Mouse (Mus musculus) heart, embryonic 10.5 days (tissue): ENCODE measurements around the gene Laptm5. TPM values are rescaled to one million over a fixed set of nuclear protein-coding genes. Genes with fewer than 3 reads are reported as not detected.

Source experiments
- DNase-seq: peaks from one replicate; pipeline ENCODE4 v3.0.0-alpha.2; 2017; ENCODE audit warnings: low spot score
- H3K27ac ChIP-seq: fragments of 300-500 bp; sonication (generic); 2 replicates; pipeline ENCODE4 v1.5.1; 2016; ENCODE audit warnings: mild to moderate bottlenecking
- H3K27me3 ChIP-seq: fragments of 300-500 bp; sonication (generic); 2 replicates; pipeline ENCODE4 v1.6.1; 2016; ENCODE audit warnings: mild to moderate bottlenecking; ENCODE audit not compliant: poor library complexity, insufficient read depth, severe bottlenecking
- H3K36me3 ChIP-seq: fragments of 300-500 bp; sonication (generic); 2 replicates; pipeline ENCODE4 v1.6.1; 2016; ENCODE audit warnings: mild to moderate bottlenecking, moderate library complexity
- H3K4me1 ChIP-seq: fragments of 300-500 bp; sonication (generic); 2 replicates; pipeline ENCODE4 v1.6.1; 2016; ENCODE audit warnings: mild to moderate bottlenecking
- H3K4me3 ChIP-seq: fragments of 300-500 bp; sonication (generic); 2 replicates; pipeline ENCODE4 v1.5.1; 2016; ENCODE audit warnings: mild to moderate bottlenecking, moderate library complexity
- H3K9me3 ChIP-seq: fragments of 300-500 bp; sonication (generic); 2 replicates; pipeline ENCODE4 v1.6.1; 2016; ENCODE audit warnings: mild to moderate bottlenecking, moderate library complexity
- WGBS: fragments of 180-500 bp; shearing (Covaris S2); methylation state at CpG from one replicate; pipeline ENCODE4 v1.1.7; 2016; 5-methylcytosine and 5-hydroxymethylcytosine counted together
- polyA plus RNA-seq: library from polyadenylated mRNA; unstranded; fragments of >200 nt; fragmentation: Nextera tagmentation; extraction: Ambion mirVana; gene quantifications from 2 replicates; pipeline ENCODE4 v1.2.1, GENCODE M21; 2016

The Laptm5 gene
- polyA plus RNA-seq, 1 experiment from 2014 or later, result 19.5 TPM

DNA sequence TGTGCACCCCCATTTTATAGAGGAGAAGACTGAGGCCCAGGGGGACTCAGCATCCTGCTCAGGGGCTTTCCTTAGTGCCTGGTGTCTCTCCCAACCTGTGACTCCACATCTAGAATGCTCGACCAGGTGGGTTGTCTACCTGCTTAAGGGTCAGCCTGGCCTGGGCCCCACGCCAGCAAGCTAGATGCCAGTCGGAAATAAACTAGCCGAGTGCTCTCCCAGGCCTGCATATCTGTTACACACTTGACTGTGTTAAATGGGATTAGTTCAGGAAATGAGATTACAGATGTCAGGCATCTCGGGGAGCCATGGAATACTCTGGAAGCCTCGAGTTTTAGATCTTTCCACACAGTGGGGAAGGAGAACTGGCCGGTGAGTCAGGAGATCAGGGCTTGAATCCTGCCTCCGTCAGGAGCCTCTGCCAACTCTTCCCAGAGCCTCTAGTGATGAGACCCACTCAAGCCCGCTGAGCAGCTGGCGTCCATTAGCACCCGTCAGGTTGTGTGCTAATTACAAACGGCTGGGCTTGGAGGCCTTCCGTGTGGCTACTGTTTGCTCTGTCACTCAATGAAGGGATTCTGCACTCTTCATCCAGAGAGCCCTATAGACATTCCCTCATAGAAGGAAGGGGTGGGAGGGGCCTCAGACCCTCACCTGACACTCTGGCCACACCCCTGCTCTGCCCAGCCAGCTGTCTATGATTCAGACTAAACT lies 28.9 kb upstream of the Laptm5 start:
- no peak for DNase-seq
- Histone ChIP-seq H3K4me3 (no peak overlapping the region), H3K4me1 (peaks cover 31% of the 10 kb centered on the region), H3K27me3 (peaks cover 13% of the 10 kb centered on the region; the same call in 1 of the 2 replicates), H3K9me3 (no peaks in the 10 kb centered on the region), H3K36me3 (no peaks in the 10 kb centered on the region), H3K27ac (no peak overlapping the region)
- WGBS, result 24% methylated on average over 13 of the region's 13 CpGs

DNA sequence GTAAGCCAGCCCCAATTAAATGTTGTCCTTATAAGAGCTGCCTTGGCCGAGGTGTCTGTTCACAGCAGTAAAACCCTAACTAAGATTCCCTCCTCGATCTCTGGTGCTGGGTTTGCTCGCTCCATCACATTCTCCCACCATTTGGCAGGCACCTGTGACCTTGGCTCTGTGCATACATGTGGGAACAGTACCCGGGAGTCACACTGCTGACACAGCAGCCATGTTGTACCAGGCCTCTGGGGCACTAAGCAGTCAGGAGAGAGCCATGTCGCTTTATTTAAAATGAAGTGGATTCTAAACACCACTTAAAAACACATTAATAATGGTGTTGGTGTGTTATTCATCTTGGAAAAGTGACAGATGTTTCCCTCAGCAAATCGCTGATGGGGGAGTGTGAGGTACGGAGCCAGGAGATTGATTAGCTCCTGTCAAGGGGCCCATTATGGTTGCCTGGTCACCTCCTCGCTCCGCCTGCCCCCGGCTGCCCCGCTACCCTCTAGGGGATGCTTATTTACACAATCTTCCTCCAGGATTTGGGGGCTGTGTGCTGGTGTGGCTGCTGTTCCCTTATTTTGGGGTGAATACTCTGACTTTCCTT lies 25.7 kb upstream of the Laptm5 start:
- DNase-seq, result no peak
- Histone ChIP-seq H3K4me3 (no peak overlapping the region), H3K4me1 (peaks cover 45% of the 10 kb centered on the region), H3K27ac (no peak overlapping the region), H3K27me3 (0 out of 2 replicates have a peak, but pooled peaks cover 9% of the 10 kb centered on the region), H3K36me3 (no peaks in the 10 kb centered on the region), H3K9me3 (no peaks in the 10 kb centered on the region)
- WGBS, result 61% methylated on average over 11 of the region's 11 CpGs

DNA sequence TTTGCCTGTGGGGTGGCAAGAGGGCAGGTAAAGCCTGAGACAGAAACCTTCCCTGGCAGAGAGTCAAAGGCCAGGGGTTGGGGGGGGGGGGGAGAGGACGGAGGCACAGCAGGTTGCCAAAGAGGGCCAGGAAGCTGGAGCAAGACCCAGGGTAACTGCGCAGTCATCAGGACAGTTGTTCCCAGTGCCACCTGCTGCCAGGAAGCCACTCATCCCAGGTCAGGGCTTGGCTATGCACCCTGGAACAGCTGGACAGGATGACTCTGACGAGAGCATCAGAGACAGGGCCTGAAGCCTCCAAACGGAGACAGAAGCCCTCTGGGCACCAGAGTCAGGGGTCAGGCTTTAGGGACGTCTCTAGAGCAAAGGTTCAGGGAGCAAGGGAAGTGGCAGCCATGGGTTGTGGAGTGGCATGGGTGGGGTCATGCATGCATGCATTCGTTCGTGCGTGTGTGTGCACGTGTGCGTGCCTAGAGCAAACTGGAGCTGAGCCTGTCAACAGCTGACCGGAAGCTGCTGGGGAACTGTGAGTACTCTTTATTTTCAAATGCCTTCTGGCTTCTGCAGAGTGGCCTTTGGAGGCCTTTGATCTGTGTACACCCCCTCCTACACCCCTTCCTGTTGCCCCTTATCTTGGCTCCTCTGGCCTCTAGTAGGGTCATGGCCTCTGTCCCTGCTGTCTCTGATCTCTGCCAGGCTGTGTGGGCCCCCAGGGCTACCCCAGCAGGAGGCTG lies 23.0 kb upstream of the Laptm5 start:
- Histone ChIP-seq H3K27me3 (peaks cover 14% of the 10 kb centered on the region; the same call in 1 of the 2 replicates), H3K4me3 (peak overlapping the region; percentile 8; the same call in 1 of the 2 replicates), H3K9me3 (no peaks in the 10 kb centered on the region), H3K36me3 (no peaks in the 10 kb centered on the region), H3K27ac (peak overlapping the region; percentile 53), H3K4me1 (peaks cover 28% of the 10 kb centered on the region)
- no peak for DNase-seq
- WGBS, result 28% methylated on average over 11 of the region's 11 CpGs

DNA sequence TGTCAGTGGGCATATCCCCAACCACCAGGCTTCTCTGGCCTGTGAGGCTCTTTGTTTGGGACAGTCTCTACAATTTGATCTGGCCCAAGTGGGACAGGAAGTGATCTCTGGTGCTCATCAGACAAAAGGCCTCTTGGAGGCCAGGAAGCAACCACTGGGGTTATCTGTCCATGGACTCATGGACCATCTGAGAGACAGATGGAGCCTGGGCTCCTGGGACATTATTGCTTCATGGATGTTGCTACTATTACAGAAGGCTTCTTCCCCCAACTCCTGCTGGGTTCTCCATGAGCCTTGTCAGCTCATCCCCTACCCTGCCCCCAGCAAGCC lies 22.4 kb upstream of the Laptm5 start:
- H3K36me3 ChIP-seq, result no peaks in the 10 kb centered on the region
- 0 out of 2 replicates have a peak overlapping the region, but pooled peaks have one; percentile 36 for H3K27ac ChIP-seq
- peaks cover 14% of the 10 kb centered on the region; the same call in 1 of the 2 replicates for H3K27me3 ChIP-seq
- no peaks in the 10 kb centered on the region for H3K9me3 ChIP-seq
- peaks cover 28% of the 10 kb centered on the region for H3K4me1 ChIP-seq
- no peak for DNase-seq
- peak overlapping the region; percentile 8; the same call in 1 of the 2 replicates for H3K4me3 ChIP-seq

DNA sequence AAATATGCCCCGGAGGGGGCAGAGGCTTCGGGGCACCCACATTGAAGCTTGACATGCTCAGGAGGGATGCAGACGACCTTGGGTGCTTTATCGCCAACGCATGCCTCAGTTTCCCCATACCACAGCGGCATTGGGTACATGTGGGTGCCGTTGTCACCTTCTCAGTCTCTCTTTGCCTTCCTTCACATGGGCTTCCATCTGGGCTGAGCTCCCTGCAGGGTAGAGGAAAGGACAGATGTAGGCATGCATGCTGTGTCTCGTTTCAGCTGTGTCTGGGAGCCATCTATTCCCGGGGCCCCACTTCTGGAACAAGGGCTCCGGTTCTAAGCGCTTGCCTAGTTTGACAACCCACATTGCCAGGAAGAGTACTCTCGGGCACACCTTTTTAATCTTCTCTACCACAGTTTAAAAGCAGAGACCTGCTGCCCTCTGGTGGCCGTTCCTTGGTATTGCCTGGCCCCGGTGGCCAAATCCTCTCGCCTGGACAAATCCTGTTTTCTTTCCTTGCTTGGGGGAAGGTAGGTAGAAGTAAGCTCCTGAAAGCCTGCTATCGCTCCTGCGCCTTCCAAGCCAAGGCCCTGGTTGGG lies 20.8 kb upstream of the Laptm5 start:
- Histone ChIP-seq H3K27me3 (peaks cover 10% of the 10 kb centered on the region; the same call in 1 of the 2 replicates), H3K9me3 (no peaks in the 10 kb centered on the region), H3K4me3 (no peak overlapping the region), H3K27ac (no peak overlapping the region), H3K36me3 (no peaks in the 10 kb centered on the region), H3K4me1 (peaks cover 28% of the 10 kb centered on the region)
- no peak for DNase-seq
- WGBS, result 34% methylated on average over 17 of the region's 17 CpGs

DNA sequence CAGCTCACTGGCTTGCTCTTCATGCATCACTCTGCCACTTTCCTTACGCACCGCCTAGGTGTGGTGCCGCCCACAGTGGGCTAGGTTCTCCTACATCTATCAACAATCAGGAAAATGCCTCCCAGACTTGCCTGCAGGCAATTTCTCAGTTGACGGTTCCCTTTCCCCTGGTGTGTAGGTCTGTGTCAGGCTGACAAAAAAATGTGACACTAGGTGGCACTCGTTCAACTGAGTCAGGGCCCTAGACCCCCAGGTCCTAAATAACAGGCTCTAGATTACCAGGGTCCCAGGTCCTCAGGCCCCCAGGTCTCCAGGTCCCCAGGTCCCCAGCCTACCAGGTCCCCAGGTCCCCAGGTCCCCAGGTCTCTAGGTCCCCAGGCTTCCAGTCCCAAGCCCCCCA lies 19.2 kb upstream of the Laptm5 start:
- 58% methylated on average over 5 of the region's 5 CpGs for WGBS
- Histone ChIP-seq H3K9me3 (no peaks in the 10 kb centered on the region), H3K27ac (no peak overlapping the region), H3K4me3 (no peak overlapping the region), H3K27me3 (peaks cover 5% of the 10 kb centered on the region; the same call in 1 of the 2 replicates), H3K4me1 (peaks cover 20% of the 10 kb centered on the region), H3K36me3 (no peaks in the 10 kb centered on the region)
- DNase-seq, result no peak

DNA sequence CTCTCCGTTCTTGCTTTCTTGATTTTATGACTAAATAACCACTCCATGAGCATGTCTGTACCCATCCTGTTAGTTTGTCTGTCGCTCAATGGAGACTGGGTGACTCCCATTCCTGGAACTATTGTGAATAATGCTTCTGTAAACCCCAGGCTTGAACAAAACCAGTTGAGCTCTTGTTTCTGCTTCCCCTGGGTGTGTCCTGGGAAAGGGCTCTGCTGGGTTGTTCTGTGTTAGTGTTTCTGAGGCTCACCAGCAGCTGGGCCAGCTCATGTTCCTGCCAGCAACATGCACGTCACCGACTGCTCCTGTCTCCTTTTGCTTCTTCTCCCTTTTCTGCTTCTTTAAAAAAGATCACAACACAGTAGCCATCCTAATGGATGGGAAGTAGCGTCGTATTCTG lies 17.2 kb upstream of the Laptm5 start:
- Histone ChIP-seq H3K27ac (no peak overlapping the region), H3K9me3 (no peaks in the 10 kb centered on the region), H3K4me1 (peaks cover 17% of the 10 kb centered on the region), H3K27me3 (peaks cover 5% of the 10 kb centered on the region; the same call in 1 of the 2 replicates), H3K4me3 (no peak overlapping the region), H3K36me3 (no peaks in the 10 kb centered on the region)
- DNase-seq, result no peak
- 83% methylated on average over 6 of the region's 6 CpGs for WGBS

DNA sequence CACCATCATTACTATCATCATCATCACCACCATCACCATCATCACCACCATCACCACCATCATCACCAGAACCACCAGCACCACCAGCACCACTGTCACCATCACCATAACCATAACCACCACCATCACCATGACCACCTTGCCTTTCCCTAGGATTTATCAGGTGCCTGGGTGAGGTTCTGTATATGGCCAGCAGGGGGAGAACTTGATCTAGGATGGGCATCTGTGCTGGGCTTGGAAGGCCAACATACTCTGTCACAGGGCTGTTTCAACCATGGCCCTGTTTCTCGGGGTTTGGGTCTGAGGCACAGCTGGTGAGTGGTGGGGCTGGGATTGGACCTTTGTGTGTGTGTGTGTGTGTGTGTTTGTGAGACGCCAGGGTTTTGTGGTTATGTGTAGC lies 16.6 kb upstream of the Laptm5 start:
- H3K9me3 ChIP-seq, result no peaks in the 10 kb centered on the region
- no peaks in the 10 kb centered on the region for H3K36me3 ChIP-seq
- DNase-seq, result no peak
- WGBS, result 77% methylated on average over 2 of the region's 2 CpGs
- H3K27ac ChIP-seq, result no peak overlapping the region
- H3K4me3 ChIP-seq, result no peak overlapping the region
- peaks cover 20% of the 10 kb centered on the region for H3K4me1 ChIP-seq
- peaks cover 5% of the 10 kb centered on the region; the same call in 1 of the 2 replicates for H3K27me3 ChIP-seq

DNA sequence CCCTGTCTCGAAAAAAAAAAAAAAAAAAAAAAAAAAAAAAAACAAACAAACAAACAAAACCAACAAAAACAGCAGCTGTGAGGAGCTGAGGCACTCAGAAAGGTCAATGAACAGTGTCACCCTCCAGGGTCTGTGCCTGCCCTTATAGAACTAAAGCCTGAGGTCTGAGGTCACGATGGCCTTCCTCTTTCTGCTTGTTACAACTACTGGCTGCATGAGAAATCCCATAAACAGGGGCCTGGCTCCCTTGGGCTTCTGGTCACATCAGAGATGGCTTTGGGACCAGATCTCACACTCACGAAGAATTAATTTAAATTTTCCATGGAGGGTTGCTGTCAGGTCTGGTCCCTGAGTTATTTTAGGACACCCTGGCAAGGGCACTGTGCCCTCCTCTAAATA lies 13.5 kb upstream of the Laptm5 start:
- 66% methylated on average over 3 of the region's 3 CpGs for WGBS
- Histone ChIP-seq H3K4me3 (no peak overlapping the region), H3K36me3 (no peaks in the 10 kb centered on the region), H3K27me3 (no peaks in the 10 kb centered on the region), H3K27ac (no peak overlapping the region), H3K4me1 (peaks cover 38% of the 10 kb centered on the region), H3K9me3 (no peaks in the 10 kb centered on the region)
- no peak for DNase-seq

DNA sequence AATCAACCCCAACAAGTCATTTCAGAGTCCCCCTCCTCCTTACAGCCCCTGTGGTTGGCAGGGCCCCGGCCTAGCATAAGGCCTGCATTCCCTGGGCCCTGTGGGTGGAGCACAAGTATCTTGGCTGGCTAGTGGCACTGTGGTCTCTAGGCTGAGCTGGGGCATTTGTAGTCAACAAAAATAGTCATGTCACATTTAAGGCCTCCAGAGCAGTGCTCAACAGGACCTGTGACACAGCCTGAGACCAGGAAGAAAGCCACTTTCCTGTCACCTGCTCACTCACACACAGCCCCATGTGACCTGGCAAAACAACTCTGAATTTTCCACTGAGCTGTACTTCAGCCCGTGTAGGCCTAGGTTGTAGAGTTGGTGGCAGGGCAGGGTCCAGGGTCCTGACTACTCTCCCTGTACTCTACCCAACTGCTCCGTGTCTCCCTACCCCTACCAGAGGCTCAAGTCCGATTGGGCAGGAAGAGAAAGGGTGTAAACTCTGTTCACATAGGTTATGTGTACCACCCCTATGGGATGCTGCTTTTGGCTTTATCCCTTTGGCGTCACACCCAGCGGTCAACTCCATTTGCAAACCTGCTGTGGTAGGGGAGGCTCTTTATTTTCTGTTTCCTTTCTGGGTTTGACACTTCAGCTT lies 13.0 kb upstream of the Laptm5 start:
- H3K4me3 ChIP-seq, result no peak overlapping the region
- no peak for DNase-seq
- H3K4me1 ChIP-seq, result peaks cover 43% of the 10 kb centered on the region
- no peaks in the 10 kb centered on the region for H3K36me3 ChIP-seq
- H3K9me3 ChIP-seq, result no peaks in the 10 kb centered on the region
- H3K27ac ChIP-seq, result no peak overlapping the region
- 80% methylated on average over 6 of the region's 6 CpGs for WGBS
- H3K27me3 ChIP-seq, result no peaks in the 10 kb centered on the region

DNA sequence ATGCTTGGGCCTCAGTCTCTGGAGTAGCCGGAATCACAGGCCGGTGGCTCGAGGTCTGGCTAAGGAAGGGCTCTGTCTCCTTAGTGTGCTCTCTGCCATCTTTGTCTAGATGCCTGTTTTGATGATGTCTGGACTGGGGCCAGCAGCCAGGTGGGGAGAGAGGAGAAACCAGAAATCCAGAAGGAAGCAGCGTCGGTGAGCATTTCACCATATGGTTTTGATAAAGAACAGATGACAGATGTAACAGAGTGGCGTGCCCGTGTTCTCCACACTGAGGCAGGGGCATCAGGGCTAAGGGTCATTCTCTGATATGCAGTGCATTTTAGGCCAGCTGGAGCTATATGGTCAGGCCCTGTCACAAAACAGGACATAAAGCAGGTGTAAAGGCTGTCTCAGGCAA lies 12.2 kb upstream of the Laptm5 start:
- DNase-seq, result no peak
- Histone ChIP-seq H3K27me3 (no peaks in the 10 kb centered on the region), H3K27ac (no peak overlapping the region), H3K4me1 (peaks cover 52% of the 10 kb centered on the region), H3K9me3 (no peaks in the 10 kb centered on the region), H3K4me3 (no peak overlapping the region), H3K36me3 (no peaks in the 10 kb centered on the region)
- WGBS, result 60% methylated on average over 7 of the region's 7 CpGs

DNA sequence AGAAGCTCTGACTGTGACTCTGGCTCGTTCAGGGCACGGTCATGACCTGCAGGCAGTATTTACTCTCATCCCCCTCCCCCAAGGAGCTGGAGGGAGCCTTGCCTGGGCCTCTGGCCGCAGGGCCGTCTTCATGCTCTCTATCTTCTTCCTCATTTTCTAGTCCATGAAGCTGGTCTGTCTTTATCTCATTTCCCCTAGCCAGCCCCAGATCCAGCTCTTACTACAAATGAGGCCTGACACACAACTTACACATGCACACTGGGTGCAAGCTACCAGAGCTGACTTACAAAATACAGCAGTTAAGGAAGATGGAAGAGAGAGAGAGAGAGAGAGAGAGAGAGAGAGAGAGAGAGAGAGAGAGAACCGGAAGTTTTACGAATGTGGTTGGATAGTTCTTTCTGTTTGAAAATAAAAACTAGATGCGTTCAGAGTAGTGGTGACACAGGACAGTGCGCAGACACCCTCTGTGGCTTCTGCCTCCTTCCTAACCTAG lies 10.6 kb upstream of the Laptm5 start:
- Histone ChIP-seq H3K4me1 (peaks cover 63% of the 10 kb centered on the region), H3K27ac (peak overlapping the region; percentile 17; the same call in 1 of the 2 replicates), H3K4me3 (no peak overlapping the region), H3K9me3 (no peaks in the 10 kb centered on the region), H3K27me3 (no peaks in the 10 kb centered on the region), H3K36me3 (no peaks in the 10 kb centered on the region)
- no peak for DNase-seq
- WGBS, result 38% methylated on average over 8 of the region's 8 CpGs
